Mouse (Mus musculus) central nervous system, embryonic 18 days (tissue): ENCODE measurements around the gene Calml4. TPM values are rescaled to one million over a fixed set of nuclear protein-coding genes. Genes with fewer than 3 reads are reported as not detected.

Experiments
- polyA plus RNA-seq: library from polyadenylated mRNA; depleted of rRNA; stranded (reverse); fragments of >200 nt; gene quantifications from 2 replicates; pipeline ENCODE4 v1.2.3, GENCODE M21; 2012; rRNA removed

Gene Calml4
- 5.0 and 8.9 TPM in 2 replicates for polyA plus RNA-seq

GRCm38 (mm10) chr9:62857719-62858261 is at the start of gene Calml4:
Gene Calml4, plus strand, starts transcription at chr9:62858080.

GRCm38 (mm10) chr9:62811516-62812121 is 46.3 kb upstream of the Calml4 start, which contains the start of gene Fem1b:
Gene Fem1b, minus strand, starts transcription at chr9:62811934.

GRCm38 (mm10) chr9:62838506-62839171 is 19.2 kb upstream of the Calml4 start, which contains the start of gene Cln6:
Gene Cln6, plus strand, starts transcription at chr9:62838785.

Other genes starting within 250 kb of the Calml4 start
- 1.1 and 1.5 TPM in 2 replicates for gene Itga11, start 180.3 kb upstream of the Calml4 start, polyA plus RNA-seq
- 58.7 and 60.8 TPM in 2 replicates for gene Fem1b, start 46.1 kb upstream of the Calml4 start, polyA plus RNA-seq
- 6.9 and 8.1 TPM in 2 replicates for gene Cln6, start 19.3 kb upstream of the Calml4 start, polyA plus RNA-seq
- 24.8 and 25.9 TPM in 2 replicates for gene Pias1, start 129.8 kb downstream of the Calml4 start, polyA plus RNA-seq